Mouse (Mus musculus): ENCODE data around the gene Dab1.
A peak's percentile ranks its signal among the peaks of the same experiment; 100 is the strongest.

Dab1 gene

GRCm38 (mm10) chr4:104597490-104598465 is 978.6 kb downstream of the Dab1 start:
- DNase-seq (ENCODE audit: low read depth) = no peak

GRCm38 (mm10) chr4:104602804-104603203 is 983.6 kb downstream of the Dab1 start:
- DNase-seq (ENCODE audit: low read depth) = no peak

GRCm38 (mm10) chr4:104604298-104604697 is 985.1 kb downstream of the Dab1 start:
- DNase-seq (ENCODE audit: low read depth) = no peak

GRCm38 (mm10) chr4:104606881-104607280 is 987.7 kb downstream of the Dab1 start:
- no peak for DNase-seq (ENCODE audit: low read depth)

GRCm38 (mm10) chr4:104607636-104608035 is 988.5 kb downstream of the Dab1 start:
- no peak for DNase-seq (ENCODE audit: low read depth)

- DNase-seq (ENCODE audit: low read depth) = no peak
Observed at GRCm38 (mm10) chr4:104619452-104619851, 1000.3 kb downstream of the Dab1 start.

- no peak for DNase-seq (ENCODE audit: low read depth)
Observed at GRCm38 (mm10) chr4:104625316-104625715, 1006.2 kb downstream of the Dab1 start.

GRCm38 (mm10) chr4:104628708-104629107 is 1009.5 kb downstream of the Dab1 start:
- no peak for DNase-seq (ENCODE audit: low read depth)

- no peak for DNase-seq (ENCODE audit: low read depth)
Observed at GRCm38 (mm10) chr4:104637016-104637415, 1017.9 kb downstream of the Dab1 start.

GRCm38 (mm10) chr4:104640617-104641016 is 1021.5 kb downstream of the Dab1 start:
- no peak for DNase-seq (ENCODE audit: low read depth)

- no peak for DNase-seq (ENCODE audit: low read depth)
Observed at GRCm38 (mm10) chr4:104642761-104643469, 1023.8 kb downstream of the Dab1 start.

- no peak for DNase-seq (ENCODE audit: low read depth)
Observed at GRCm38 (mm10) chr4:104643534-104644356, 1024.6 kb downstream of the Dab1 start.

GRCm38 (mm10) chr4:104644357-104644630 is 1025.1 kb downstream of the Dab1 start:
- DNase-seq (ENCODE audit: low read depth) = no peak

GRCm38 (mm10) chr4:104644862-104645261 is 1025.7 kb downstream of the Dab1 start:
- DNase-seq (ENCODE audit: low read depth) = no peak

- DNase-seq (ENCODE audit: low read depth) = no peak
Observed at GRCm38 (mm10) chr4:104651761-104652160, 1032.6 kb downstream of the Dab1 start.

GRCm38 (mm10) chr4:104656728-104657127 is 1037.6 kb downstream of the Dab1 start:
- no peak for DNase-seq (ENCODE audit: low read depth)

GRCm38 (mm10) chr4:104662841-104663614 is 1043.9 kb downstream of the Dab1 start:
- no peak for DNase-seq (ENCODE audit: low read depth)

- peak; percentile 62 for DNase-seq (ENCODE audit: low read depth)
Observed at GRCm38 (mm10) chr4:104665553-104665952, 1046.4 kb downstream of the Dab1 start.

GRCm38 (mm10) chr4:104666831-104667551 is 1047.8 kb downstream of the Dab1 start:
- no peak for DNase-seq (ENCODE audit: low read depth)

GRCm38 (mm10) chr4:104668061-104668460 is 1048.9 kb downstream of the Dab1 start:
- DNase-seq (ENCODE audit: low read depth) = no peak

- DNase-seq (ENCODE audit: low read depth) = no peak
Observed at GRCm38 (mm10) chr4:104669406-104669805, 1050.2 kb downstream of the Dab1 start.

Data from NIH3T3 (cell line).